Mouse (Mus musculus): Measurements from ENCODE around the gene Abca5. TPM values are rescaled to one million over a fixed set of nuclear protein-coding genes. Genes with fewer than 3 reads are reported as not detected.

Gene Abca5
- polyA plus RNA-seq, 2 experiments: 0.23 to 0.58 TPM

DNA sequence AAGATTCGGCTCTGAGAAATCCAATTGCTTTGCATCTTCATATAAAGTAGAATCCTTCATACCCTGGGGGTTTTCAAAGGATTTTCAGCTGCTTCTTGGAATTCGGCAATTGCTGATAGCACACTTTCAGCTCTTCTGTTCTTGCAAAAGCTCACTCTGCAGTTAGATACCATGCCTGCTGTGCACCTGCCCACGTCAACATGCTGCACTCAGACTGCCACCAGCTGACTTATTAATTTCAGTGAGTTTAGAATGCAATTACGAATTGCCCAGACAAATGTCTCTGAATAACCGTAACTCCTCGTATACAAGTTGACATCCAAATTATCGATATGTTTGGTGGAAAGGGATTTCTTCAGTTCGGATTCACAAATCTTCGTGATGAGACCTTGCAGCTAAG is 36.5 kb upstream of the Abca5 start:
- TF ChIP-seq CTCF (IDR thresholded peaks at IDR 0.05; ENCODE audit: low read depth) (no peak), EP300 (IDR thresholded peaks at IDR 0.05; ENCODE audit: low read depth) (no peak)
- no peaks in the 10 kb centered on the region for H3K27me3 ChIP-seq (ENCODE audit: control insufficient read depth, insufficient read depth, low read length)
- H3K4me2 ChIP-seq (ENCODE audit: low read depth): no peak overlapping the region
- 67% methylated on average over 9 of the region's 9 CpGs for WGBS (ENCODE audit: insufficient replicate concordance)
- no peak overlapping the region for H3K27ac ChIP-seq
- DNase-seq (ENCODE audit: low read depth in 3 of 3, low spot score in 3 of 3): no peak
- no peak for ATAC-seq (ENCODE audit: insufficient read depth)
- no peaks in the 10 kb centered on the region; a peak in 1 of 4 replicates for H3K4me1 ChIP-seq (replicated peaks; ENCODE audit: control insufficient read depth in 2 of 2, insufficient read depth in 2 of 2, low read length in 1 of 2)
- H3K9me3 ChIP-seq (ENCODE audit: control insufficient read depth, low read length): no peaks in the 10 kb centered on the region
- no peak overlapping the region for H3K4me3 ChIP-seq (ENCODE audit: insufficient read depth in 1 of 2, low read depth in 2 of 2, low read length in 2 of 2)
- no peak overlapping the region for H3K9ac ChIP-seq (replicated peaks)
- no peaks in the 10 kb centered on the region for H3K36me3 ChIP-seq (replicated peaks; ENCODE audit: control insufficient read depth, insufficient read depth, low read depth)

DNA sequence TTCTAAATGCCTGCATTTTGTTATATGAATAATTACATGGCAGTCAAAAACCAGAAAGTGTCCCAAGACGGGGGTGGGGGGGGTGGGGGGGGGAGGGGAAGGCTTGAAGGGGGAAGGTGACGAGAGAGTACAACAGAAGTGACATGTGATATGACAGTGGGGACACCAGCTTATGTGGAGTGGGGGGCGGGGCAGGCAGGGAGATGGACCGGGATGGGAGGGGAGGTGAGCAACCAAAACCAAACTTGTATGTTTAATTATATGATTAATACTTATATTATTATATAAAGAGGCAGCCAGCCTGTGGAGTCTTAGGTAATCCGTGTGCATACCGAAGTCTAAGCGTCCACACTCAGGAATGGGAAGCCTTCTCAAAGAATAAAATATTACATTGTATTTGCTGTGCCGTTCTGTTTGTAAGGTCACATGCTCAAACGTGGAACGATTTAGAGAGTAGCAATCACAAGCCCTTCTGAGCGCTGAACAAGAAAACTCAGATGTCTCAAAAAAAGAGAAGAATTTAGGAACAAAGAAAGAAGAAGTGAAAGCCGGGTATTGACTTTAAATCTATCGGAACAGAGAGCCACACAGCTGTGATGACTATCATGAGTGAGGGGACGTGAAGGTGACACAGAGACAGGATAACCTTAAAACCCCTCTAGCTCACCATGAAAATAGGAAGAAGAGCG is 34.9 kb upstream of the Abca5 start:
- TF ChIP-seq CTCF (IDR thresholded peaks at IDR 0.05; ENCODE audit: low read depth): no peak
- TF ChIP-seq EP300 (IDR thresholded peaks at IDR 0.05; ENCODE audit: low read depth): no peak
- ATAC-seq (ENCODE audit: insufficient read depth): no peak
- Histone ChIP-seq H3K4me1 (replicated peaks; ENCODE audit: control insufficient read depth in 2 of 2, insufficient read depth in 2 of 2, low read length in 1 of 2) (no peaks in the 10 kb centered on the region; a peak in 1 of 4 replicates), H3K4me2 (ENCODE audit: low read depth) (no peak overlapping the region), H3K36me3 (replicated peaks; ENCODE audit: control insufficient read depth, insufficient read depth, low read depth) (no peaks in the 10 kb centered on the region), H3K27ac (no peak overlapping the region), H3K4me3 (ENCODE audit: insufficient read depth in 1 of 2, low read depth in 2 of 2, low read length in 2 of 2) (no peak overlapping the region), H3K9me3 (ENCODE audit: control insufficient read depth, low read length) (no peaks in the 10 kb centered on the region), H3K27me3 (ENCODE audit: control insufficient read depth, insufficient read depth, low read length) (no peaks in the 10 kb centered on the region), H3K9ac (replicated peaks) (no peak overlapping the region)
- DNase-seq (ENCODE audit: low read depth in 3 of 3, low spot score in 3 of 3): no peak
- 53% methylated on average over 15 of the region's 15 CpGs for WGBS (ENCODE audit: insufficient replicate concordance)

DNA sequence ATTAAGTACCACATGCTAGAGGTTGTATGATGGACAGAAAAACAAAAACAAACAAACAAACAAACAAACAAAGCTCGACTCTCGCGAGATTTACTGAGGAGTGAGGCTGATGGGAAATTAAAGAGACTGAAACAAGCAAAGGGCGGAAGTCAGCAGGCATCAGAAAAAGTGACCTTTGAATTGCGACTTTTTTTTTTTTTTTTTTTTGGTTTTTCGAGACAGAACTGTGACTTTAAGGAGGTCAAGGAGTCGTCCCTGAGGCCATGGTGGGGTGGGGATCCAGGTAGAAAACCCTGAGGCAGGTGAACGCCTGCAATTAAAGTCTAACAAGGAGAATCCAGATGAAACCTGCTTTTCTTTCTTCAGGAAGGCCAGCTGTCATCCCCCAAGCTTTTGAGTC is 34.3 kb upstream of the Abca5 start:
- no peak overlapping the region for H3K27ac ChIP-seq
- no peaks in the 10 kb centered on the region for H3K27me3 ChIP-seq (ENCODE audit: control insufficient read depth, insufficient read depth, low read length)
- TF ChIP-seq CTCF (IDR thresholded peaks at IDR 0.05; ENCODE audit: low read depth): no peak
- no peak for TF ChIP-seq EP300 (IDR thresholded peaks at IDR 0.05; ENCODE audit: low read depth)
- 38% methylated on average over 8 of the region's 8 CpGs for WGBS (ENCODE audit: insufficient replicate concordance)
- no peak overlapping the region for H3K9ac ChIP-seq (replicated peaks)
- no peaks in the 10 kb centered on the region for H3K36me3 ChIP-seq (replicated peaks; ENCODE audit: control insufficient read depth, insufficient read depth, low read depth)
- no peak for DNase-seq (ENCODE audit: low read depth in 3 of 3, low spot score in 3 of 3)
- no peak overlapping the region for H3K4me3 ChIP-seq (ENCODE audit: insufficient read depth in 1 of 2, low read depth in 2 of 2, low read length in 2 of 2)
- H3K9me3 ChIP-seq (ENCODE audit: control insufficient read depth, low read length): no peaks in the 10 kb centered on the region
- ATAC-seq (ENCODE audit: insufficient read depth): no peak
- no peaks in the 10 kb centered on the region; a peak in 1 of 4 replicates for H3K4me1 ChIP-seq (replicated peaks; ENCODE audit: control insufficient read depth in 2 of 2, insufficient read depth in 2 of 2, low read length in 1 of 2)
- no peak overlapping the region for H3K4me2 ChIP-seq (ENCODE audit: low read depth)

DNA sequence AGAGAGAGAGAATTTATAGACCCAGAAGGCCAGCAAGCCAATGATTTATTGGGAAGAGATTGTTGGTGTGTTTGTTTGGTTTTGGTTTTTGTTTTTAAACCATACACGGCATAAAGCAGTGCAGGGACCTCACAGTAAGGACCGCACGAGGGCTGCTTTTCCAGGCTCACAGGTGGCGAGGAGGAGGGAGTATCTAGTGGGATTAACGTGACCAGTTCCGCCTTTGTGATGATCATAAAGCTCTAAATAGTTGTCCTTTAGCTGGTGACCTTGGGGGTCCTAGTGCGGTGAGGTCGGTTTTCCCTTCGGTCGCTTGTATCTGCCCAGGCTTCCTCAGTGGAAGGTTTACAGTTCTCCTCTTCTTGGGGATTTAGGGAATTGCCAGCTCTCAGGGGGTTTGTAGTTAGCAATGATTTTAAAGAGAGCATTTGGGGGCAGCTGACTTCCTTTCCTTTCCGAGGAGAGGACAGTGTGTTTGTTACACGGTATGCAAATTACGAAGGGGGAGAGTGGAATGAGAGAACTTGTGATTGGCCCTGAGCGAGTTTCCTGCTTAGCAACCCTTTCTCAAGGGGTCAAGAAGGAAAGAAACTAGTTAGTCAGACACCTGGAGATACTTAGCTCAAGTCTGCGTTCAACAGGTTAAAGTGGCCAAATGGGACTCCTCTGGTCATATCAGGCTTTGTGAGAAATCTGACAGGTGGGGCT is 31.9 kb upstream of the Abca5 start:
- Histone ChIP-seq H3K9ac (replicated peaks) (no peak overlapping the region), H3K4me1 (replicated peaks; ENCODE audit: control insufficient read depth in 2 of 2, insufficient read depth in 2 of 2, low read length in 1 of 2) (no peaks in the 10 kb centered on the region; a peak in 1 of 4 replicates), H3K9me3 (ENCODE audit: control insufficient read depth, low read length) (no peaks in the 10 kb centered on the region), H3K4me2 (ENCODE audit: low read depth) (peak overlapping the region; percentile 42), H3K4me3 (ENCODE audit: insufficient read depth in 1 of 2, low read depth in 2 of 2, low read length in 2 of 2) (peak overlapping the region; percentile 23 to 24; a peak in 3 of 4 replicates), H3K36me3 (replicated peaks; ENCODE audit: control insufficient read depth, insufficient read depth, low read depth) (no peaks in the 10 kb centered on the region), H3K27me3 (ENCODE audit: control insufficient read depth, insufficient read depth, low read length) (no peaks in the 10 kb centered on the region), H3K27ac (no peak overlapping the region)
- no peak for ATAC-seq (ENCODE audit: insufficient read depth)
- WGBS (ENCODE audit: insufficient replicate concordance): 25% methylated on average over 15 of the region's 15 CpGs
- no peak for DNase-seq (ENCODE audit: low read depth in 3 of 3, low spot score in 3 of 3)
- no peak for TF ChIP-seq EP300 (IDR thresholded peaks at IDR 0.05; ENCODE audit: low read depth)
- TF ChIP-seq CTCF (IDR thresholded peaks at IDR 0.05; ENCODE audit: low read depth): no peak

DNA sequence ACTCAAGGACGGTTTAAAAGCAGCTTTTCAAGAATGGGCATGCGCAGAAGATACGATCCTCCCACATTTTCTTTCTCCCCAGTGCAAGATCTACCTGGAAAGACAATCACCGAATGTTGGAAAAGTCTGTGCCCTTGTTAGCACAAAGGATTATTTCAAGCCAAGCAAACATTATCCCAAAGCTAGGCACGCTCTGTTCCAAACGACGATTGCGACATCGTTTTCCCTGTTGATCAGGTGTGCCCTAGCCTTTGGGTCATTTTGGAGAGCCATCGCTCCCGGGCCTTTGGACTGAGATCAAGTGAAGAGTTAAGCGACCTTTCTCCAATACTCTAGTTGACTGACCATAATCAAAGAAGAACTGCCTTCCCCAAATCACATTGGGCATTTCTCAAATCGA is 30.1 kb upstream of the Abca5 start:
- DNase-seq (ENCODE audit: low read depth in 3 of 3, low spot score in 3 of 3) (peak; percentile 23 to 45 (median 41)), ATAC-seq (ENCODE audit: insufficient read depth) (peak; percentile 59; the same call in 1 of the 2 replicates)
- Histone ChIP-seq H3K9me3 (ENCODE audit: control insufficient read depth, low read length) (no peaks in the 10 kb centered on the region), H3K4me3 (ENCODE audit: insufficient read depth in 1 of 2, low read depth in 2 of 2, low read length in 2 of 2) (no peak overlapping the region), H3K27ac (no peak overlapping the region), H3K9ac (replicated peaks) (no peak overlapping the region), H3K27me3 (ENCODE audit: control insufficient read depth, insufficient read depth, low read length) (no peaks in the 10 kb centered on the region), H3K4me2 (ENCODE audit: low read depth) (no peak overlapping the region), H3K4me1 (replicated peaks; ENCODE audit: control insufficient read depth in 2 of 2, insufficient read depth in 2 of 2, low read length in 1 of 2) (no peaks in the 10 kb centered on the region; a peak in 1 of 4 replicates), H3K36me3 (replicated peaks; ENCODE audit: control insufficient read depth, insufficient read depth, low read depth) (no peaks in the 10 kb centered on the region)
- no peak for TF ChIP-seq EP300 (IDR thresholded peaks at IDR 0.05; ENCODE audit: low read depth)
- TF ChIP-seq CTCF (IDR thresholded peaks at IDR 0.05; ENCODE audit: low read depth): no peak
- WGBS (ENCODE audit: insufficient replicate concordance): 78% methylated on average over 13 of the region's 13 CpGs

Data from liver, embryonic 14.5 days (tissue).